Mouse (Mus musculus): ENCODE results near the gene Ak2.
A peak's percentile ranks its signal among the peaks of the same experiment; 100 is the strongest.

The Ak2 gene

DNA sequence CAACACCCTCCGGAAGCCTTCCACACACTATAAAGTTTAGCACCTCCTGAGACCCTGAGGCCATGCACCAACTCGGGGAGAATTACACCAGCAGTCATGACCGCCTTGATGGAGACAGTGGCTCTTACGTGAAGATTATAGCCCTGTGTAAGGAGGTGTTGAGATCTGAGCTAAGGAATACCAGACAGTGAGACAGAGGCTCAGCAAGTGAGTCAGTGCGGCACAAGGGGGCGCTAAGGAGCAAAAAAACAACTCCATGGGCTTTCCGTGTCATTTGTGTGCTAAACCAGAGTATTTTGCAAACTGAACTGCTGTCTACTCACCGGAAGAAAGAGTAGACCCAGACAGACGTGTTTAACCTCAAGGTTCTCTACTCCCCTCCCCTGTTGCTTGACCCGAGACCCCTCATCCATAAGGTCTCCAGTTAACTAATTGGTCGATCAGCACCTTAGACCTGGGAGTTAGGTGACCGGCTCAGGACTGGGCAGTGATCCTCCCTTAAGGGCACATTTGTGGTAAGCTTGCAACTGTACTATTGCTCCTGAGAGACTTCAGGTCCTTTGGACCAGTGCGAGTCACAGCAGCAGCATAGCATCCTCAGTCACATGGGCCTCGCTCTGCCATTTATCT, 20.6 kb upstream of the Ak2 start:
- DNase-seq (ENCODE audit: low read depth, low spot score): no peak

DNA sequence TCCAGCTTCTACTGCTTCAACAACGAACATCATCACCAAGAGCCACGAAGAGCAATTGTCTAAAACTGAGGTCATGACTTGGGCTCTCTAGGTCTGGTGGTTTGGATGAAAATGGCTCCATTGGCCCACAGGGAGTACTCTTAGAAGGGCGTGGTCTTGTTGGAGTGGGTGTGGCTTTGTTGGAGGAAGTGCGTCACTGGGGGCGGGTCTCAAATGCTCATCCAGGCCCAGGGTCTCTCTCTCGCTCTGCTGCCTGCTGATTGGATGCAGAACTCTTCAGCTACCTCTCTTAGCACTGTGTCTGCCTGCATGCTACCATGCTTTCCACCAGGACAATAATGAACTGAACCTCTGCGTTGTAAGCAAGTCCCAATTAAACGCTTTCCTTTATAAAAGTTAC, 17.1 kb upstream of the Ak2 start:
- peak; percentile 87 for DNase-seq (ENCODE audit: low read depth, low spot score)

DNA sequence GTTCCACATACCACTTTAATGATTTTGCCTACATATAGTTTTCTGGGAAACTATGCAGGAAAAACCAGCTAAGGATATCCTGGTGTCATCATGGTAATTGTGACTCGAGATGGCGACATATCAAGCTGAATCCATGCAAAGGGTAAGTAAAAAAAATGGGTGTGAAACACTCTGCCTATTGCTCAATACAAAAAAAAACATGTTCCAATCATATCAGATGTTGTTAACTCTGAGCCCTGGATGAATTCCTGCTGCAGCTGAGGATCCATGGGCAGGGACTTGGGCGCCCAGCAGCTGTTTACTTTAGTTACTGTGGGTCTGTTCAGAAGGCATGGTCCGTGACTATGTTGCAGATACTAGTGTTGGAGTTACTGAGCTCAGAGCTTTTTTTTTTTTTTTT, 15.2 kb upstream of the Ak2 start:
- DNase-seq (ENCODE audit: low read depth, low spot score): no peak

DNA sequence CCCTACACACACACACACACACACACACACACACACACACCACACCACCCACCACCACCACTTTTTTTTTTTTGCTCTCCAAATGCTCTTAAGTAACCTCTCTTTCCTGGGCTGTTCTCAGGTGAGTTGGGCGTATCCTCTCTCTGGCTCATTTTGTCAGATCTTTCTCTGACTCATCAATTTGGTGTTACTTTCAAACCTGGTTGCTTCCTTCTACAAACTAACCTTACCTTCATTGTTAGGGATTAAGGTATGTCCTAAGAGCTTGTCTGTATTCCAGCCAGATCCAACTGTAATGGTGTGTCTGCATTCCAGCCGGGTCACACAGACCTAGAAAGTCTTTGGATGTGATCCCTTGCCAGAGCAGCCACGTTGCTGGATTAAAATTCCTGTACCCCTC, 14.5 kb upstream of the Ak2 start:
- DNase-seq (ENCODE audit: low read depth, low spot score): no peak

DNA sequence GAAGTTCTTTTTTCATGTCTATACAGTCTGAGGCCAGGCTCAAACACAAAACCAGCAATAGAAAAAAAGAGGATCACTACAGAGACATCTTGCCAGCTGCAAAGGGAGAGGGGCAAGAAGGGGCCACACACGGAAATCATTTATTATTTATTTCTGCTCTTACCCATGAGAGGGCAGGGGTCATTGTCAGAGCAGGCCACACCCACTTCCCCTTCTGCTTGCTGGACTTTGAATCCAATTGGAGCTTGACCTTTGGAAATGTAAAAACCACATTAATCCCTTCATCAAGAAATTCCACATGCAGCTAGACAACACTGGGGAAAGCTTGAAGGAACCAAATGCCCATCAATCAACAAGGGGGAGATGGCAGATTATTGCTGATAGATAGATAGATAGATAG, 13.1 kb upstream of the Ak2 start:
- no peak for DNase-seq (ENCODE audit: low read depth, low spot score)

DNA sequence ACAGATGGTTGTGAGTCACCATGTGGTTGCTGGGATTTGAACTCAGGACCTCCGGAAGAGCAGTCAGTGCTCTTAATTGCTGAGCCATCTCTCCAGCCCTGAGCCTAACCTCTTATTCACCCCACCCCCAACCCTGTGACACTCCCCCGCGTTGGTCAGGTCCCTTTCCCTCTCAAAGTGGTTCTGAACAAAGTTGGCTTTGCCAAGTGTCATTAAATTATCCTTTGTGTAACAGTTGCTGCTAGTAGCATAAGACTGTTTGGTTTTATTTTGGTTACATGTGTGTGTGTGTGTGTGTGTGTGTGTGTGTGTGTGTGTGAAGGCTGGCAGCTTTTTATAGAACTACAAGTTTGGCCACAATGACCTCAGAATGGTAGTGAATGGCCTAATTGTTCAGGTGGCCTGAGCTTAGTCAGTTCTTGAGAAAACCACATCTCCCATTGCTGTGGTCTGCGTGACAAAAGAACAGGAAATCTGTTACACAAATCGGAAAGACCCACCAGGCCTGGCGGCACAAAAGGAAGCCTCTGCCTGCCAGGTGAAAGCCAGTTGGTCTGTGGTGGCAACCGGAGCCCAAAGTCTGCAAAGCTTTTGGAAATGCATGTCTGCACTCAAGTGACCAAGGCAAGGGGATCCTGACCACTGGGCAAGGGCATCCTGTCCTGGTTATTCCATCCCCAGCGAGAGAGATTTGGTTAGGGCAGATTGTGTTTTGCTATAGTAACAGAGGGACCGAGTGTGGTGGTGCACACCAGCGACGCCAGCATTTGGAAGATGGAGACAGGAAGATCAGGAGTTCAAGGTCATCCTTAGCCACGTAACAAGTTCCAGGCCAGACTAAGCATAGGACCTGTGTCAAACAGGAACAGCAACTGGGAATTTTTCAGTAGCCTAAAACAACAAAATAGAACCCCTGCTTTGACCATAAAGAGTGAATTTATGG, 10.6 kb upstream of the Ak2 start:
- DNase-seq (ENCODE audit: low read depth, low spot score): no peak

DNA sequence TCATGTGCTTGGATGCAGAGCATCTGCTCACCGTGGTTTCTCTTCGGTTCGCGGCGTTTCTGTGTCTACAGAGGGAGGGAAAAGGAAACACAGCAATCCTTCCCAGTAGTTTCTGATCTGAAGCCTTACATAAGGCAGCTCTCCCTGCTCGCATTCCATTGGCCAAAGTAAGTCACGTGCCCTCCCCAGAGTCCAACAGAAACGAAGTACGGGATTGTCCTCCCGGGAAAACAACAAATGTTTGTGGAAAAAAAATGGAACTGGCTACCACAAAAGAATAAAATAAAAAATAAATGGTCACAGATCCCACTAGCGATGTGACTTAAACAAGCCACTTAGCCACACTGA, 10.0 kb upstream of the Ak2 start:
- DNase-seq (ENCODE audit: low read depth, low spot score): no peak

DNA sequence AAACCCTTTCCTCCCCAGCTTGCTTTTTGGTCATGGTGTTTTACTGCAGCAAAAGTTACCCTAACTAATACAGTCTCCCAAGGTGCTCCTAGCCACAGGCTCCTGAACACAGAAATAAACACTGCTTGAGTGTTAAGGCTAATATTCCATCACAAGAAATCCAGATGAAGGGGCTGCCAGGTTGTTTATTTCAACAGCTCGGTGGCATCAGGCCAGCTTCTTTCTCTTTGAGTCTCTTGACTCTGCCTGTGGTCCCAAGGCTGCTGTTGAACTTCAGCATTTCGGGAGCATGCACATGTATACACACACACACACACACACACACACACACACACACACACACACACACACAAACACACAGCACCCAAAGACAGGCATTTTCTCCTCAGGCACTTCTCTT, 8.6 kb upstream of the Ak2 start:
- no peak for DNase-seq (ENCODE audit: low read depth, low spot score)

DNA sequence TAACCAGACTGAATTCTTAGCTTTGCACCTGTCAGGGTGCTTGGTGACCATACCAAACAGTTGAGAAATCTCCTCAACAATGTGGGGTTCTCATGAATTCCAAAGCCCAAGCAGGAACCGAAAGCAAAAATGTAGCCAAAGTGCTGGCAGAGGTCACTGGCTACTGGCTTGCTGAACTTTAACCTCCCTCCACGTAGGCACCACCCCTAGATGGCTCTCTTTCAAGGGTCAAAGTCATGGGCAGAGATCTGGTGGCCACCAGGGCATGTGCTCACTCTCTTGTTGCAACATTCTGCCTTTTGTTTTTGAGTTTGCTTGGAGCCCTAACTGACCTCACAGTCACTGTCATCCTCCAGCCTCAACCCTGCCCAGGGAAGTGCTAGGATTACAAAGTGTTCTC, 8.1 kb upstream of the Ak2 start:
- DNase-seq (ENCODE audit: low read depth, low spot score): no peak

DNA sequence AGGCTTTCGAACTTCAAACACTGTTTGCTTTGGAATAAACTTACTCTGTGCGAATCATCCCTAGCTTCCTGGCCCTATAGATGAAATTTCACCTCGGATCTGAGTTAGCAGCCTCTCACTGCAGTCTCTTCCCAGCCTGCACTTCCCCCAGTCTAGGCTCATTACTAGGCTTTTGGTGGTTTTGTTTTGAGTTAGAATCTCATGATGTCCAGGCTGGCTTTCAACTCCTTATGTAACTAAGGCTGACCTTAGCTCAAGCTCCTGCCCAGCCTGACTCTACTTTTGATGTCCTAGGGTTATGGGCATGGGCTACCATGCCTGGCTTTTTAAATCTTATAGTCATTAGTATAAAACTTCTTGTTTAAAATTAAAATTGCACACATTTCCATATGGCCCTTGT, 7.2 kb upstream of the Ak2 start:
- DNase-seq (ENCODE audit: low read depth, low spot score): no peak

DNA sequence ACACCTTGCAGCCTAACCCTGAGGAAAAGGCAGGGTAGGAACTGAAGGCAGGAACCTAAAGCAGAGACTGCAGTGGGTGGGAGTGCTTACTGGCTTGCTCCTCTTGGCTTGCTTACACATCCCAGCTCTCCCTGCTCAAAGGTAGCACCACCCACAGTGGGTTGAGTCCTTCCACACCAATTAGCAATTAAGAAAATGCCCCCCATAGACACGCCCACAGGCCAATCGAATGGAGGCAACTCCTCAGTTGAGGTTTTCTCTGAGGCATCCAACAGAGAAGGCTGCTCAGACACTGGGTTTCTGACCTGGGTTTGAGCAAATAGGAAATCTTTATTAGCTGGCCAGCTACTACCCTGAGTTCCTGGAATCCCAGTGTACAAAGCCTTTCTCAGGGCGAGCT, 2.8 kb upstream of the Ak2 start:
- DNase-seq (ENCODE audit: low read depth, low spot score): no peak

DNA sequence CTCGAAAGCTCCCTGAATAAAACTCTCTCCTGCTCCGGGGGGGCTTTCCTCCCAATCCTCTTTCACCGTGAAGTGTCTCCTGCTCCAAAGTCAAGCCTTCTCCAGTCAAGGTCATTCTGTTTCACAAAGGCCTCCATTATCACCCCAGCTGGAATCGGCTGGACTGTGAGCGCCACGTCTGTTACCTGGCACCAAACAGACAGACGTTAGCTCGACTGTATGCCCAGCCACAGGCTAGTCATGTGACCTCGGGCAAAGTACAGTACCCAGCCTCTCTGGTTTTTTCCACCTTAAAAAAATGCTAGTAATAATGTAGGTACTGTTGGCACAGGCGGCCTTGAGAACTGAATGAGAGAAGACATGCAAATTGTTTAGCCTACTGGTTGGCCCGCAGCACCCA, 2.1 kb upstream of the Ak2 start:
- DNase-seq (ENCODE audit: low read depth, low spot score): no peak

DNA sequence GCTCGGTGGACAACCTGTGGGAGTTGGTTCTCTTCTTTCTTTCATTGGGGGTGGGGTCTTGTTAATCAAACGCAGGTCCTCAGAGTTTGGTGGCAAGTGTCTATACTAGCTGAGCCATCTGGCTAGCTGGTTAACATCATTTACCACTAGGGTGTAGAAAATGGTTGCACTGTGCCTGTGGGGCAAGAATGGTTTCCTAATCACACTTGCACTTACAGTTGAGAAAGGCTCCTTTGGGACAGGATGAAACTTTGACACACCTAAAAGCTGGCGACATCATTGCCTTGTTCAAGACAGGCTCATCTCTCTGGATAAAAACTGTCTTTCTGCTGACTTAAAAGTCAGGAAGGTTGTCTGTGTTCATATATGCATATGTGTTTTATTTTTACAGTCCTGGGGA, 418 bp downstream of the Ak2 start:
- DNase-seq (ENCODE audit: low read depth, low spot score): no peak

DNA sequence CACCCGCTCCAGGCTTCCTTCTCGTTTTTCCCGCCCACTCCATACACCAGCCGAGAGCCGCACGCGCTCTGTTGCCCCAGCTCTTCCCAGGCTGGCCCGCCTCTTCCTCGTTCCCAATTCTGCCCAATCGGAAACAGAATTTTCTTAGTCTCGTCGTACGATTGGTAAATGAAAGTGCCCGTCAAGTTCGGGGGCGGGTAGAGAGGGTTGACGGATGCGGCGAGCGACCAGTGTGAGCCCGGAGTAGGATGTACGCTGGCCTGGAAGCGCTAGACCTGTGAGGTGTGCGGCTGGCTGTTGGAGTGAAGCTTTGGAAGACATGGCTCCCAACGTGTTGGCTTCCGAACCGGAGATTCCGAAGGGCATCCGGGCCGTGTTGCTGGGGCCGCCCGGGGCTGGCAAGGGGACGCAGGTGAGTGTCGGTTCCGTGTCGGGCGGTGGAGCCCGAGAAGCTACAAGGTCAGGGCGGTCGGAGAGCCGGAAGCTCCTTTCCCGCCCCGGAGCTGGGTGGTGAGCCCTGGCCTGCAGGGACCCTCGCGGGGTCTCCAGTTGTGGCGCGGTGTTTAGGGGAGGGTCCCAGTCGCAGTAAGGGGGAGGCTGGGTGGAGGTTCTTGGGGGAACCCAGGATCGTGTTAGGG, 1.4 kb downstream of the Ak2 start:
- DNase-seq (ENCODE audit: low read depth, low spot score): peak; percentile 89

DNA sequence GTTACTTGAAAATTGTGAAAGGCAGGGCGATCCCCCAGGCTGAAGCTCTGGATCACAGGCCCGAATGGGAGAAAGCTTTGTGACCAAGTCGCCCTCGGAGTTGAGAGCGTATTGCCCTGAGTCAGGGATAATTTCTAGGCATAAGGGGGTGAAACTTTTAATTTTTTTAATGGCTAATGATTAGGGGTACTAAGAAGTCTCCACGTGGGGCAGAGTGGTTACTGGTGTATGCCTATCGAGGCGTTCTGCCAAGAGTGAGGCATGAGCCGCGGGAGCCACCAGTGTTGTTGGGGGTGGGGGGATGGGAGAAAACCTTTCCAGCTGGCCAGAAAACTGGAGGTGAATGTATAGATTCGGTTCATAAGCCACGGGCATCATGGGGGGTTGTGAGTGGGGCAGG, 1.9 kb downstream of the Ak2 start:
- DNase-seq (ENCODE audit: low read depth, low spot score): no peak

DNA sequence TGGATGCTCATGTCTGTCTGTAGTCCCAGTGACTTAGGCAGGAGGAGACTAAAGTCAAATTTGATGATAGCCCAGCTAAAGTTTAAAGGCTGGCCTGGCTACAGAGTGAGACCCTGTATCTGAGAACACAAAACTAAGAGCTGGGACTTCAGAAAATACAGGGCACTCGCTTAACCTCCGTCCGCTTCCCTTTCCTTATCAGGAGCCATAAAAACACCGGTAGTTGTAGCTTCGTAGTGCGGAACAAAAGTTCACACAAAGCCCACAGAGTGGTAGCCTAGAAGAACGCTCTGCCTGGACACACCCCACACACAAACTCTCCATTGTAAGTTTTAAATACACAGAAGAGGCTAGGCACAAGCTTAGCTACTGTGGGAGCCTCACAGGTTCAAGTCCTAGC, 3.5 kb downstream of the Ak2 start:
- DNase-seq (ENCODE audit: low read depth, low spot score): no peak

DNA sequence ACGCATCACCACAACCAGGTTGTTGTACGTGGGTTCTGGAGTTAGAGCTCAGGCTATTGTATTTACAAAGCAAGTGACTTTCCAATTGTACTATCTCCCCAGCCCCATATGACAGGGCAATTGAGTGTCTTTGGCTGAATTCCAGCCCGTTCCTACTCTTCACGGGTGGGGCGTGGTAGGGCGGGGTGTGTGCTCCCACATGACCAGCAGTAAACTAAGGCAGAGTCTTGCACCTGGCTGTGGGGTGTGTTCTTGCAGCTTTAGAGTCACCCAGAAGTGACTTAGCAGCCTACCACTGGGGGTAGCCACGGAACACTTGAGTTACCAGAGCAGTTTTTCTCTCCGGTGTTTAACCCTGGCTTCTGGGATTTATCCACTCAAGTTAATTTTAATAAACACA, 5.5 kb downstream of the Ak2 start:
- DNase-seq (ENCODE audit: low read depth, low spot score): no peak

DNA sequence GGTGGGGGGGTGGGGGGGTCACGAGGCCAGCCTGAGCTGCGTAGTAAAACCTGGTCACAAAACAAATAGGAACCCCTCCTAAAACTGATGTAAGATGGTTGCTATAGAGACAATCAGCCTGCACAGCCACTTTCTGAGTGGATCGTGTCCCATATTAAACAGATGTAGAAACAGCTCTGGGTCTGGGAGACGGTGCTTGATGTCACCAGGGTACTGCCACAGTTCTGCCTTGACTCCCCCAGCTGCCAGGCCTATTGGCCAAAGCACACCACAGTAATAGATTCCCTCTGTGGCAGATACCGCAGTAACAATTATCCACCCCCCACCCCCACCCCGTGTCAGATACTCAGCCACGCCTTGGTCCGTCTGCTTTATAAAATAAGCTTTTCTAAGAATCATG, 6.6 kb downstream of the Ak2 start:
- no peak for DNase-seq (ENCODE audit: low read depth, low spot score)

DNA sequence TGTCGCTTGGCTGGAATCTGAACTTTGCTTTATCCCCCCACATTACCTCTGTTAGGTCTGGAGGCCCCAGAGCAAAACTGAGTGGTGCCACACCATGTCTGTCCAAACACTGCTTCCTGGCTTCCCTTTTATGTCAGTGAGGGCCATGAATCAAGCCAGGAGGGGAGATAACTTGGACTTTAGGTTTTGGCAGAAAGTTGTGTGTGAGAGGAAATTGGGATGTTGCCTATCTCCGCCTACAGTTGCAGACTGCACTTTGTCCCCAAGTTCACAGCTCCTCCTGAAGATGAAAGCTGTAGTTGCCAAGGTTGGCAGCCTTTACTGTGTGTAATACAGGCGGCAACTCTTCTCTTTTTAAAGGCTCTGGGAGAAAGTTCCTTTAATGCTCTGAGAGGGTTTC, 9.0 kb downstream of the Ak2 start:
- DNase-seq (ENCODE audit: low read depth, low spot score): no peak

DNA sequence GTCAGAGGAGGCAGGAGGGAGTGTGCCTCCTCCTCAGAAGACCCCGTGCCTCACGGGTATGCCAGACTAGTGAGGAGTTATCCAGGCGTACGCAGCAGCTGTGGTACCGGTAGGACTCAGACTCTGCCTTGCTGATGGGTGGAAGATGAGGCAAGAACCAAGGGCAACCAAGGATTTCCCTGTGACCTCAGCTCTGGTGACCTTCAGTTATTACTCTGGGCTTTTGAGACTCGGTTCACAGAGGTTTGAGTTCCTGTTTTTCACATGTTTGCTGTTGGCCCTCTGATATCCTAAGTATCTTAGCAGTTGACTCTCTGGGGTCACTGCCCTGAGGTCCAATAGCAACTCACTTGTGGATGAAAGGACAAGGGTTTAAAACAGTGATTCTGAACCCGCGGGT, 12.0 kb downstream of the Ak2 start:
- no peak for DNase-seq (ENCODE audit: low read depth, low spot score)

DNA sequence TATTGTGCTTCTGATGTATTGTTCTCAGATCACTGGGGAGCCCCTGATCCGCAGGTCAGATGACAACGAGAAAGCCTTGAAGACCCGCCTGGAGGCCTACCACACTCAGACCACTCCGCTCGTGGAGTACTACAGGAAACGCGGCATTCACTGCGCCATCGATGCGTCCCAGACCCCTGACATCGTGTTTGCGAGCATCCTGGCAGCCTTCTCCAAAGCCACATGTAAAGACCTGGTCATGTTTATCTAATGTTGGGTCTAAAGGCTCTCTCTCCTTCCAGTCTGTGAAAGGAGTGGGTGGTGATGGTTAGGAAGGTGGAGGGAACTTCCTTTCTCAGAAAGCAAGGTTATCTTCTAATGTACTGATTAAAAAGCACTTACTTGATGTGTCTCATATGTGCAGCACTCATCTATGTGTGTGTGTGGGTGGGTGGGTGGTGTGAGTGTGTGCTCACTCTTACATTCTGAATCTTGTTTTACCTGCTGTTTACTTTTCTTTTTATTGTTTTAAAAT, 16.3 kb downstream of the Ak2 start:
- DNase-seq (ENCODE audit: low read depth, low spot score): no peak

DNA sequence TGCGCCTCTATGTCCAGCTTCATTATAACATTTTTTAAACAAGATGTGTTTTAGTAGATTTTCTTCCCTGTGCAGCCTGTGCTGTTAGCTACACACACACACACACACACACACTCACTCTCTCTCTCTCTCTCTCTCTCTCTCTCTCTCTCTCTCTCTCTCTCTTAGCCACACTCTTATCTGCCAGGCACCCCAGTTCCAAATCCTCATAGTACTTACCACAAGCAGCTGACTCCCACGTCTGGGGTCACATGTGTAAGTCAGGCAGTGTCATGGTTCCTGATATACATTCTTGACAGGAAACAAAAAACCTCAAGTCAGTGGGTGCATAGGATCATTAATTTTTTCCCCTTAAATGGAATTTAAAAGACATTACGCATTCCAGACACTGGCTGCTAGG, 16.9 kb downstream of the Ak2 start:
- no peak for DNase-seq (ENCODE audit: low read depth, low spot score)

DNA sequence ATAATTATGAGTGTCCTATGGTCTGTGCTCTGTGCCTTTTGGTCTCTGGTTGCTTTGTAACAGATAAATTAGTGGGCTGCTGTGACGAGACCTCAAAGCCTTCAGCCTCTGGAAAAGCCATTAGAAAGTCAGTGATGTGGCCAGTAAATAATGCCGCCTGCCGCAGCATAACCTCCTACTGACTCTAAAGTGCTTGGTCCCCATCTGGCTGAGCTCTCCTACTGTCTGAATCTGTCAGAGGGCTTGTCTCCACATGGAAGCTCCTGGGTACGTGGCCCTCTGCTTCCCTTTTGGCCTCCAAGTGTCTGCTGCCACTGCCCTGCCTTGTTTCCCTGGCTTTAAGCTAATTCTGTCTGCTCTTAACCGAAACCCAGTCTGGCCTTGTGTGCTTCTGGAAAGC, 17.8 kb downstream of the Ak2 start:
- no peak for DNase-seq (ENCODE audit: low read depth, low spot score)
